Comparison of ENCODE assay signal across 20 mouse cellular contexts in the genomic region with DNA sequence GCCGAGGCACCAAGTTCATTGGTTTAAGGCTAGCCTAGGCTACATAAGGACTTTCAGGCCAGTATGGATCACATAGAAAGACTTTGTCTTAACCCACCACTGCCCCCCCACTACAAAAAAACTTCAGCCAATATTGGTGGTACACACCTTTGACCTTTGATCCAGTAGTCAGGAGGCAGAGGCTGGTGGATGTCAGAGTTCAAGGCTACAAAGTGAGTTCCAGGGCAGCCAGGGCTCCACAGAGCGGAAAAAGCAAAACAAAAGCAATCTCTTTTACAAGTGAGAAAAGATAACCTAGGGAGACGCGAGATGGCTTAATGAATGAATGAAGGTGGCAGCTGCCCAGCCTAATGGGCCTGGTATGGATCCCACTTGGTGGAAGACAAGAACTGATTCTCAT.
"Had no signal": no experiment of that assay in that cellular context is flagged by ENCODE, and none has a peak within 500 bp of the region (broad histone marks: within the 10 kb centered on the region; RNA-seq: fewer than 3 reads in every experiment).

No protein-coding gene starts in this region.

- ATAC-seq: forebrain, embryonic 16.5 days; hindbrain, embryonic 16.5 days; liver, embryonic 12.5 days had no signal

- DNase-seq: gastrocnemius, adult 2 months; gastrocnemius, postnatal 10 days; gastrocnemius, postnatal 25 days; heart, adult 18-20 months; heart, postnatal 10 days; heart, postnatal 4 days; liver had no signal

- H3K9me3 ChIP-seq: heart, embryonic 10.5 days; heart, embryonic 12.5 days; hindbrain, embryonic 10.5 days; hindbrain, embryonic 12.5 days; intestine, embryonic 15.5 days; limb, embryonic 10.5 days; limb, embryonic 12.5 days; liver, embryonic 12.5 days had no signal

- H3K27ac ChIP-seq: gastrocnemius, adult 2 months; hindbrain, embryonic 12.5 days; hindbrain, embryonic 14.5 days; intestine, embryonic 15.5 days; left cerebral cortex, adult 2 months; limb, embryonic 10.5 days; limb, embryonic 12.5 days; liver, embryonic 12.5 days; liver, embryonic 14.5 days had no signal

- H3K27me3 ChIP-seq: heart, embryonic 12.5 days; hindbrain, embryonic 12.5 days; intestine, embryonic 15.5 days; limb, embryonic 12.5 days had no signal

- H3K4me1 ChIP-seq: limb, embryonic 12.5 days had no signal

- H3K36me3 ChIP-seq: heart, embryonic 10.5 days; heart, embryonic 12.5 days; hindbrain, embryonic 10.5 days; hindbrain, embryonic 12.5 days; intestine, embryonic 15.5 days; limb, embryonic 10.5 days; limb, embryonic 12.5 days; liver, embryonic 12.5 days had no signal

- H3K4me3 ChIP-seq: gastrocnemius, adult 2 months; heart, embryonic 10.5 days; heart, embryonic 12.5 days; hindbrain, embryonic 10.5 days; hindbrain, embryonic 12.5 days; intestine, embryonic 15.5 days; left cerebral cortex, adult 2 months; limb, embryonic 10.5 days; limb, embryonic 12.5 days; liver, embryonic 12.5 days had no signal

- H3K9ac ChIP-seq: hindbrain, embryonic 12.5 days; hindbrain, embryonic 14.5 days; intestine, embryonic 15.5 days; limb, embryonic 12.5 days; liver, embryonic 12.5 days; liver, embryonic 14.5 days had no signal

- H3K4me2 ChIP-seq: heart, embryonic 12.5 days; hindbrain, embryonic 12.5 days; hindbrain, embryonic 14.5 days; intestine, embryonic 15.5 days; limb, embryonic 12.5 days; liver, embryonic 12.5 days had no signal
